Mouse (Mus musculus): ENCODE measurements at regions not wholly inside any gene's neighbourhood (a gene's known extent, or its start where the extent isn't known, plus 50 kb on each side); places are given as distances from the start of the nearest gene placed in this dataset.

- ATAC-seq (ENCODE audit: insufficient read depth, low read depth): peak; percentile 44; the same call in 1 of the 2 replicates
- no peak overlapping the region for H3K4me3 ChIP-seq (ENCODE audit: low read depth, low read length)
- H3K4me2 ChIP-seq (ENCODE audit: low read depth, low read length): no peak overlapping the region
- peak; percentile 27 for DNase-seq (ENCODE audit: low spot score)
- peaks cover 12% of the 10 kb centered on the region; the same call in 1 of the 2 replicates for H3K4me1 ChIP-seq (ENCODE audit: control insufficient read depth, insufficient read depth)
- H3K9ac ChIP-seq (replicated peaks; ENCODE audit: low read depth, low read length): no peak overlapping the region
- no peaks in the 10 kb centered on the region for H3K9me3 ChIP-seq (replicated peaks; ENCODE audit: control insufficient read depth, low read length)
- 34% methylated on average over 10 of the region's 10 CpGs for WGBS
- H3K36me3 ChIP-seq (replicated peaks; ENCODE audit: control insufficient read depth, insufficient read depth, low read length): no peaks in the 10 kb centered on the region
- H3K27ac ChIP-seq (ENCODE audit: low read depth): no peak overlapping the region; the same call in 1 of the 2 replicates
- no peaks in the 10 kb centered on the region for H3K27me3 ChIP-seq (ENCODE audit: control insufficient read depth, insufficient read depth, low read length)
- TF ChIP-seq CTCF (IDR thresholded peaks at IDR 0.05; ENCODE audit: low read depth): no peak
- no peak for TF ChIP-seq EP300 (IDR thresholded peaks at IDR 0.05; ENCODE audit: low read depth)
These were observed 76.5 kb upstream of the Bach2 start for GRCm38 (mm10) chr4:32161871-32162656.

DNA sequence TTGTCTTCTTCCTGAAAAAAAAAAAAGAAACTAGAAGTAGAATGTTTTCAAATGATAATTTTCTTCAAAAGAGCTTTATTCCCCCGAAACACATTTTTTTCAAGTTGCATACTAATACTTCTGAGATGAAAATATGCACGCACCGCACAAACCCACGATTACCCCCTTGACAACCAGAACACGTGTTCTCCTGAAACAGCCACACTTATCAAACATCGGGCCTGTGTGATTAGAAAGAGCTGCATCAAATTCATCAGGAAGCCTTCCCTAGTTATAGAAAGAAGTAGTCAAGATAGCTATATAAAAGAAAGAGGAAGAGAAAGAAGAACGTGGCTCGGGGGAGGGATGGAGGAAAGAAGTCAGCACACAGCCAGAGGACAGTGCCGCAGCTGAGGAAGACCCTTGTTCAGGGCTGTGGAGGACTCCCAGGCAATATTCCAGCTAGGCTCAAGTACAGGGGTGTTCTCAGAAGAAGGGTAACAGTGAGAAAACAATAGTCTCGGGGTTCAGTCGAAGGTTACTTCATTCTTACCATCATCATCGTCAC, 75.8 kb upstream of the Bach2 start:
- TF ChIP-seq CTCF (IDR thresholded peaks at IDR 0.05; ENCODE audit: low read depth) (no peak), EP300 (IDR thresholded peaks at IDR 0.05; ENCODE audit: low read depth) (no peak)
- no peak overlapping the region for H3K9ac ChIP-seq (replicated peaks; ENCODE audit: low read depth, low read length)
- no peak overlapping the region for H3K27ac ChIP-seq (ENCODE audit: low read depth)
- H3K4me1 ChIP-seq (ENCODE audit: control insufficient read depth, insufficient read depth): peaks cover 12% of the 10 kb centered on the region; the same call in 1 of the 2 replicates
- H3K4me2 ChIP-seq (ENCODE audit: low read depth, low read length): no peak overlapping the region
- no peaks in the 10 kb centered on the region for H3K36me3 ChIP-seq (replicated peaks; ENCODE audit: control insufficient read depth, insufficient read depth, low read length)
- H3K27me3 ChIP-seq (ENCODE audit: control insufficient read depth, insufficient read depth, low read length): no peaks in the 10 kb centered on the region
- H3K9me3 ChIP-seq (replicated peaks; ENCODE audit: control insufficient read depth, low read length): no peaks in the 10 kb centered on the region
- no peak overlapping the region for H3K4me3 ChIP-seq (ENCODE audit: low read depth, low read length)
- WGBS: 80% methylated on average over 12 of the region's 12 CpGs
- ATAC-seq (ENCODE audit: insufficient read depth, low read depth) (no peak), DNase-seq (ENCODE audit: low spot score) (no peak)

- H3K4me1 ChIP-seq (ENCODE audit: control insufficient read depth, insufficient read depth): peaks cover 12% of the 10 kb centered on the region; the same call in 1 of the 2 replicates
- H3K9ac ChIP-seq (replicated peaks; ENCODE audit: low read depth, low read length): no peak overlapping the region
- H3K9me3 ChIP-seq (replicated peaks; ENCODE audit: control insufficient read depth, low read length): no peaks in the 10 kb centered on the region
- ATAC-seq (ENCODE audit: insufficient read depth, low read depth) (no peak), DNase-seq (ENCODE audit: low spot score) (no peak)
- H3K4me3 ChIP-seq (ENCODE audit: low read depth, low read length): no peak overlapping the region
- 85% methylated on average over 11 of the region's 11 CpGs for WGBS
- no peaks in the 10 kb centered on the region for H3K36me3 ChIP-seq (replicated peaks; ENCODE audit: control insufficient read depth, insufficient read depth, low read length)
- TF ChIP-seq EP300 (IDR thresholded peaks at IDR 0.05; ENCODE audit: low read depth) (no peak), CTCF (IDR thresholded peaks at IDR 0.05; ENCODE audit: low read depth) (no peak)
- H3K4me2 ChIP-seq (ENCODE audit: low read depth, low read length): no peak overlapping the region
- no peaks in the 10 kb centered on the region for H3K27me3 ChIP-seq (ENCODE audit: control insufficient read depth, insufficient read depth, low read length)
- peak overlapping the region; percentile 48; the same call in 1 of the 2 replicates for H3K27ac ChIP-seq (ENCODE audit: low read depth)
These were observed 74.4 kb upstream of the Bach2 start for GRCm38 (mm10) chr4:32164081-32164641.

DNA sequence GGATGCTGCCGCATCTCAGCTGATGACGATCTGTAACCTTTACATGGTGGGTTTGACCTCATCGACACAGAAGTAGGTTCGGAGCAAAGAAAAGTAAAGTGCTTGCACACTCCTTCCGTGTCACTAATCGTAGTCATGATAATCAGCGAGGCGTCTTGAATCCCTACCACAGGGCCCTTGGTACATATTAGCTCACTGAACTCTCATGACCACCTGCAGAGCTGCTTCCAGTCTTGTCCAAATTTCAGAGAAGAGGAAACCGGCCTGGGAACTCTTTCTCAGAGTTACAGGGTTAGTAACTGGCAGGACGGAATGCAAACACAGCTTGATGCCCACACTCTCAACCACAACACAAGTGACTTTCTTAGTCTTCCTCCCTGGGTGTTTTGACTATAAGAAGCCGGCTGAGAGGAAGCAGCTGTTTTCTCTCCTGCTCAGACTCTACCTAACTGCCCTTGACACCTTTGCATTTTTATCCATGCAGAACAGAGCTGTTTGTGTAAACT, 73.8 kb upstream of the Bach2 start:
- peak overlapping the region; percentile 48; the same call in 1 of the 2 replicates for H3K27ac ChIP-seq (ENCODE audit: low read depth)
- ATAC-seq (ENCODE audit: insufficient read depth, low read depth) (no peak), DNase-seq (ENCODE audit: low spot score) (no peak)
- H3K36me3 ChIP-seq (replicated peaks; ENCODE audit: control insufficient read depth, insufficient read depth, low read length): no peaks in the 10 kb centered on the region
- peaks cover 13% of the 10 kb centered on the region; the same call in 1 of the 2 replicates for H3K4me1 ChIP-seq (ENCODE audit: control insufficient read depth, insufficient read depth)
- H3K4me2 ChIP-seq (ENCODE audit: low read depth, low read length): no peak overlapping the region
- H3K4me3 ChIP-seq (ENCODE audit: low read depth, low read length): no peak overlapping the region
- H3K9me3 ChIP-seq (replicated peaks; ENCODE audit: control insufficient read depth, low read length): no peaks in the 10 kb centered on the region
- no peaks in the 10 kb centered on the region for H3K27me3 ChIP-seq (ENCODE audit: control insufficient read depth, insufficient read depth, low read length)
- TF ChIP-seq EP300 (IDR thresholded peaks at IDR 0.05; ENCODE audit: low read depth) (no peak), CTCF (IDR thresholded peaks at IDR 0.05; ENCODE audit: low read depth) (no peak)
- H3K9ac ChIP-seq (replicated peaks; ENCODE audit: low read depth, low read length): no peak overlapping the region
- WGBS: 84% methylated on average over 11 of the region's 11 CpGs

DNA sequence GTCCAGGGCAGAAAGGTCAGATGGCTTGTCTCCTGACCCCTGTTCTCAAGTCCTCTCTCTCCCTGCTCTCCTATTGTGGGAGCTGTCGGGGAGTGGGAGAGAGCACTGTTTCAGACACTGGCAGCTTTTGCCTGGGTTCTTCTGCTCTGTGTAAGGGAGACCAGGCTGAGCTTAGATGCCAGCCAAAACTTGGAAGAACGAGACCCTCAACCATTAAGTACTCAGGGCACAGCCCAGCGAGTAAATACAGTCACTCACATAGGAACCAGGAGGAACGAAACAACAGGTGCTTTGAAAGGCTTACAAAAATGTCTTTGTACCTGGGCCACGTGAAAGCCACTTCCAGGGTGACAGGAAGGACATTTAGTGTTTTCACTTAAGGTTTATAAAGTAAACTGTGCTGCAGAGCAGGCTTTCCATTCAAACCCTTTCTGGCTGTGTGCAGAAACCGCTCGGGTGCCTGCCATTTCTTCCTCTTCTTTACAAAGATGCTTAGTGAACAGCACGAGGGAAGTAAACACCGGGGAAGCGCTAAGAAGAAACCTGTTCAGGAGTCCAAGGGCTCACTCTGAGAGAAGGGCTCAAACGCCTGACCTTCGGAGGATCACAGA, 72.6 kb upstream of the Bach2 start:
- H3K4me2 ChIP-seq (ENCODE audit: low read depth, low read length): no peak overlapping the region
- 68% methylated on average over 12 of the region's 12 CpGs for WGBS
- no peaks in the 10 kb centered on the region for H3K36me3 ChIP-seq (replicated peaks; ENCODE audit: control insufficient read depth, insufficient read depth, low read length)
- H3K9me3 ChIP-seq (replicated peaks; ENCODE audit: control insufficient read depth, low read length): no peaks in the 10 kb centered on the region
- H3K27me3 ChIP-seq (ENCODE audit: control insufficient read depth, insufficient read depth, low read length): no peaks in the 10 kb centered on the region
- TF ChIP-seq EP300 (IDR thresholded peaks at IDR 0.05; ENCODE audit: low read depth) (no peak), CTCF (IDR thresholded peaks at IDR 0.05; ENCODE audit: low read depth) (no peak)
- no peak overlapping the region for H3K4me3 ChIP-seq (ENCODE audit: low read depth, low read length)
- no peak for ATAC-seq (ENCODE audit: insufficient read depth, low read depth)
- no peak overlapping the region for H3K27ac ChIP-seq (ENCODE audit: low read depth)
- H3K9ac ChIP-seq (replicated peaks; ENCODE audit: low read depth, low read length): no peak overlapping the region
- peaks cover 23% of the 10 kb centered on the region for H3K4me1 ChIP-seq (ENCODE audit: control insufficient read depth, insufficient read depth)
- no peak for DNase-seq (ENCODE audit: low spot score)

All from heart, postnatal 0 days (tissue).